Mouse (Mus musculus) myocyte (in vitro differentiated cells): ENCODE data around the gene Lmnb2. TPM values are rescaled to one million over a fixed set of nuclear protein-coding genes. Genes with fewer than 3 reads are reported as not detected.

Experiments
- H3K27me3 ChIP-seq: one replicate; pipeline ENCODE4 v1.6.1; 2011; ENCODE audit not compliant: control insufficient read depth, insufficient read depth, insufficient read length
- H3K36me3 ChIP-seq: one replicate; pipeline ENCODE4 v1.6.1; 2011; ENCODE audit not compliant: control insufficient read depth, insufficient read depth
- H3K4me2 ChIP-seq: one replicate; pipeline ENCODE4 v1.6.1; 2011; ENCODE audit warnings: low read depth, control low read depth
- H3K4me3 ChIP-seq: one replicate; pipeline ENCODE4 v1.5.1; 2011; ENCODE audit warnings: mild to moderate bottlenecking, control low read depth, moderate library complexity
- H3K79me2 ChIP-seq: one replicate; pipeline ENCODE4 v1.6.1; 2011; ENCODE audit not compliant: control insufficient read depth, insufficient read depth
- H3ac ChIP-seq: one replicate; pipeline ENCODE4 v1.6.1; 2011; ENCODE audit not compliant: control insufficient read depth, insufficient read length
- CEBPB ChIP-seq: IDR thresholded peaks from 2 replicates; pipeline ENCODE4 v1.6.1; 2011; ENCODE audit warnings: mild to moderate bottlenecking, moderate library complexity; ENCODE audit not compliant: poor library complexity, insufficient read depth, severe bottlenecking
- E2F4 ChIP-seq: IDR thresholded peaks from one replicate; pipeline ENCODE4 v1.6.1; 2011; ENCODE audit warnings: mild to moderate bottlenecking, control low read depth, moderate library complexity; ENCODE audit not compliant: insufficient read depth
- MAX ChIP-seq: IDR thresholded peaks from one replicate; pipeline ENCODE4 v1.6.1; 2011; ENCODE audit warnings: low read depth, mild to moderate bottlenecking, control low read depth
- MYOD1 ChIP-seq, 3 experiments: IDR thresholded peaks; one replicate each; pipeline ENCODE4 v1.6.1; 2011; ENCODE audit warnings: control low read depth in 2 of 3, low read depth in 2 of 3, mild to moderate bottlenecking in 2 of 3, moderate library complexity in 1 of 3; ENCODE audit not compliant: insufficient read length in 2 of 3, control insufficient read depth in 1 of 3
- MYOG ChIP-seq, 3 experiments: IDR thresholded peaks; one replicate each; pipeline ENCODE4 v1.6.1; 2011; ENCODE audit warnings: control low read depth in 2 of 3, low read depth in 2 of 3, mild to moderate bottlenecking in 2 of 3; ENCODE audit not compliant: insufficient read length in 2 of 3, control insufficient read depth in 1 of 3, insufficient read depth in 1 of 3
- POLR2A ChIP-seq: IDR thresholded peaks from one replicate; pipeline ENCODE4 v1.6.1; 2011; ENCODE audit warnings: low read depth, mild to moderate bottlenecking, control low read depth, moderate library complexity; ENCODE audit not compliant: insufficient read length
- POLR2AphosphoS2 ChIP-seq: IDR thresholded peaks from one replicate; pipeline ENCODE4 v1.6.1; 2011; ENCODE audit warnings: low read depth, control low read depth; ENCODE audit not compliant: insufficient read length
- REST ChIP-seq: IDR thresholded peaks from one replicate; pipeline ENCODE4 v1.6.1; 2011; ENCODE audit warnings: mild to moderate bottlenecking, control low read depth, moderate library complexity; ENCODE audit not compliant: insufficient read depth, insufficient read length
- SRF ChIP-seq: IDR thresholded peaks from one replicate; pipeline ENCODE4 v1.6.1; 2011; ENCODE audit warnings: low read depth; ENCODE audit not compliant: control insufficient read depth, insufficient read length
- TCF12 ChIP-seq: IDR thresholded peaks from one replicate; pipeline ENCODE4 v1.6.1; 2011; ENCODE audit warnings: mild to moderate bottlenecking, control low read depth; ENCODE audit not compliant: poor library complexity, insufficient read depth, severe bottlenecking
- TCF3 ChIP-seq: IDR thresholded peaks from one replicate; pipeline ENCODE4 v1.6.1; 2011; ENCODE audit warnings: low read depth, control low read depth; ENCODE audit not compliant: insufficient read length
- USF1 ChIP-seq: IDR thresholded peaks from one replicate; pipeline ENCODE4 v1.6.1; 2011; ENCODE audit warnings: low read depth, mild to moderate bottlenecking, control low read depth, moderate library complexity
- polyA plus RNA-seq: library from polyadenylated mRNA; unstranded; fragments of >200 nt; fragmentation: generic; extraction: Trizol; gene quantifications from one replicate; pipeline ENCODE4 v1.2.1, GENCODE M21; 2012; ENCODE audit warnings: missing spikeins

The Lmnb2 gene
- polyA plus RNA-seq, 1 experiment, result 65.2 TPM

DNA sequence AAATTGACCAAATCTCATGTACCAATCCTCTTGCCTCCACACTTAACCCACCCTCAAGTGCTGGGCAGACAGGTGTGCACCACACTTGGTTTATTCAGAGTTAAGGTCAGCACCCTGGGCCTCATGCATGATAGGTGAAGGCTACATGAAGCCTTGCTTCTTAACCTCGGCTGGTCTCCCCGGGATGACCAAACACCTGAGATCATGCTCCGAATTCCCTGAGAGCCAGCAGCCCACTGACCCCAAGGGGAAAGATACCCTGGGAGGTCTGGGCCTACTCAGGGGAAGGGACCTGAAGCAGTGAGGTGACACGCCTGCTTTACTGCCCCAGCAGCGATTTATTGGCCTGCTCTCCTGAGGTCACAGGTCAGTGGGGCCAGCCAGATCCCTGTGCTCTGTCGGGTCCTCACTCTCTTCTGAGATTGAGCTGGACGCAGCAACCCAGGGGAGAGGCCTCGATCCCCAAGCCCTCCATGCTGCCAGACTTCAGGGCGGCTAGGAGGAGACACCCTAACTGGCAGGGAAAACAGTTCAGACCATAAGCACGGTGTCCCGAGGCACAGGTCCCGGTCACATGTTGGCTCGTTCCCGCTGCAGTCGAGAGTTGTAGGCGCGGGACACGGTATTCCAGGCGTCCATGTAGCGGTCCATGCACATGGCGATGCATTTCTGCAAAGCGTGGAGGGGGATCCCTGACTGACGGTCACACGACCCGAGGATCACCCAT lies 18.3 kb downstream of the Lmnb2 start:
- peak overlapping the region; percentile 20 for H3ac ChIP-seq
- peak overlapping the region; percentile 96 for H3K4me2 ChIP-seq
- TF ChIP-seq POLR2A (no peak), POLR2AphosphoS2 (peak; percentile 54)
- H3K36me3 ChIP-seq, result no peaks in the 10 kb centered on the region
- peak overlapping the region; percentile 79 for H3K4me3 ChIP-seq
- no peaks in the 10 kb centered on the region for H3K27me3 ChIP-seq
- peaks cover 13% of the 10 kb centered on the region for H3K79me2 ChIP-seq

- TF ChIP-seq POLR2A, result no peak
- TF ChIP-seq MYOD1 (IDR thresholded peaks at IDR 0.05; ENCODE audit: control insufficient read depth in 1 of 3, insufficient read length in 2 of 3, low read depth in 2 of 3), result no peak
- TF ChIP-seq REST, result no peak
- no peaks in the 10 kb centered on the region for H3K27me3 ChIP-seq
- H3K4me2 ChIP-seq, result peak overlapping the region; percentile 96
- peaks cover 13% of the 10 kb centered on the region for H3K79me2 ChIP-seq
- H3K36me3 ChIP-seq, result no peaks in the 10 kb centered on the region
- H3K4me3 ChIP-seq, result peak overlapping the region; percentile 79
- no peak overlapping the region for H3ac ChIP-seq
Measured at GRCm38 (mm10) chr10:80899074-80899473, 19.0 kb downstream of the Lmnb2 start.

DNA sequence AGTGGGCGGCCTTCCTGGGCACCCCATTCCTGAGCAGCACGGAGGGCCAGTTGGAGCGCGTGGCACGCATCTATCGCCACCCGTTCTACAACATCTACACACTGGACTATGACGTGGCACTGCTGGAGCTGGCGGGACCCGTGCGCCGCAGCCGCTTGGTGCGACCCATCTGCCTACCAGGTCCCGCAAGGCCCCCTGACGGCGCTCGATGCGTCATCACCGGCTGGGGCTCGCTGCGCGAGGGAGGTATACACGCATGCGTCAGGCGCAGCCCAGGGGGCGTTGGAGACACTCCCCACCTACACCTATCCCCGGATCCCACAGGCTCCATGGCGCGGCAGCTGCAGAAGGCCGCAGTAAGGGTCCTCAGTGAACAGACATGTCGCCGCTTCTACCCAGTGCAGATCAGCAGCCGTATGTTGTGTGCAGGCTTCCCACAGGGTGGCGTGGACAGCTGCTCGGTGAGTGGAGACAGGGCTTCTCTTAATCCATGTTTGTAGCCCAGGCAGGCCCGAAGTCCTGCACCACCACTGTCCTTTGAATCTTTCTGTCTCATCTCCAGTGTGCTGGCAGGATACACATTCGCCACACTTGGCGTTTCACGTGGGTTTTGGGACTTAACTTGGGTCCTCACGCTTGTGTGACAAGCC lies 20.1 kb downstream of the Lmnb2 start:
- TF ChIP-seq MAX (no peak), POLR2AphosphoS2 (peak; percentile 79), REST (no peak), E2F4 (no peak), SRF (no peak), MYOG (IDR thresholded peaks at IDR 0.05; ENCODE audit: control insufficient read depth in 1 of 3, insufficient read depth in 1 of 3, insufficient read length in 2 of 3, low read depth in 2 of 3) (no peak), MYOD1 (IDR thresholded peaks at IDR 0.05; ENCODE audit: control insufficient read depth in 1 of 3, insufficient read length in 2 of 3, low read depth in 2 of 3) (peak in 1 of 3 experiments; percentile 0), TCF3 (no peak), POLR2A (peak; percentile 34), USF1 (no peak), CEBPB (no peak)
- no peaks in the 10 kb centered on the region for H3K36me3 ChIP-seq
- no peak overlapping the region for H3ac ChIP-seq
- no peak overlapping the region for H3K4me3 ChIP-seq
- no peaks in the 10 kb centered on the region for H3K27me3 ChIP-seq
- peaks cover 13% of the 10 kb centered on the region for H3K79me2 ChIP-seq
- H3K4me2 ChIP-seq, result no peak overlapping the region

DNA sequence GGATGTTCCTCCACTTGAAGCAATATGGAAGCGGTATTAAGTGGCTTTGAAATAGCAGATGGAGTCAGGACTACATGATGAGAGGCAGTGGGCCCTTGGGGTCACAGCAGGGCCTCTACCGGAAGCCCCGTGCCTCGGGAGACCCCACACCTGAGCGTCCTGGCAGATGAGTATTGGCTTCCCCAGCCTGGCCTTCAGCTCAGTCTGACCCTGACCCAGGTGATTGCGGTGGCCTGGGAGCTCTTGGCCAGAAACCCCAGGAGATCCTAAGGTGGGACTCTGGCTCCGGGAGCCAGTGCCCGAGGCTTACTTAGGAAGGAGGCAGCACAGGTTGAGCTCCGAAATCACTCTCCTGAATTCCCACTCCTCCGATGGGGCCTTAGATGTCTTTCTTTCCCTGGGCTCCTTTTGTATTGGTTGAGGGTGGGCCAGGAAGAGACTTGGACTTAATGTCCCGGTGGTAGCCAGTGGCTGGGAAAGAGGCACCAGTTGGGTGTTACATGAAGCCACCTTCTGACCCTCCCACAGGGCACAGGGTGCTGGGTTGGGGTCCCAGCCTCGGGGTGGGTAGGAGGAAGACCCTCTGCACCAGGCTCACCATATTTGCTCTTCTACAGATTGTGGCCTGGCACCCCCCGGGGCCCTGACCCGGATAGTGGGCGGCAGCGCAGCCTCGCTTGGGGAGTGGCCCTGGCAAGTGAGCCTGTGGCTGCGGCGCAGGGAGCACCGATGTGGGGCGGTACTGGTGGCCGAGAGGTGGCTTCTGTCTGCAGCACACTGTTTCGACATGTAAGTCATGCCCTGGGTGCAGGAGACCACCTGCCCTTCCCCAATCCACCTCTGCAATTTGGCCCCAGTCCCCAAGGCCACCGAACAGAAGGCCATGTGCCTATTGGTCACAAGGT lies 21.2 kb downstream of the Lmnb2 start:
- no peak overlapping the region for H3ac ChIP-seq
- peaks cover 13% of the 10 kb centered on the region for H3K79me2 ChIP-seq
- H3K36me3 ChIP-seq, result no peaks in the 10 kb centered on the region
- TF ChIP-seq POLR2A (no peak), POLR2AphosphoS2 (peak; percentile 89), MYOG (IDR thresholded peaks at IDR 0.05; ENCODE audit: control insufficient read depth in 1 of 3, insufficient read depth in 1 of 3, insufficient read length in 2 of 3, low read depth in 2 of 3) (no peak), E2F4 (no peak), USF1 (no peak), REST (no peak)
- no peak overlapping the region for H3K4me2 ChIP-seq
- H3K4me3 ChIP-seq, result no peak overlapping the region
- H3K27me3 ChIP-seq, result no peaks in the 10 kb centered on the region

- TF ChIP-seq CEBPB, result no peak
- no peak for TF ChIP-seq MAX
- no peak for TF ChIP-seq SRF
- no peak for TF ChIP-seq POLR2AphosphoS2
- TF ChIP-seq TCF3, result no peak
- no peak for TF ChIP-seq MYOD1 (IDR thresholded peaks at IDR 0.05; ENCODE audit: control insufficient read depth in 1 of 3, insufficient read length in 2 of 3, low read depth in 2 of 3)
- no peak for TF ChIP-seq POLR2A
- no peak for TF ChIP-seq TCF12
- TF ChIP-seq REST, result no peak
- TF ChIP-seq MYOG (IDR thresholded peaks at IDR 0.05; ENCODE audit: control insufficient read depth in 1 of 3, insufficient read depth in 1 of 3, insufficient read length in 2 of 3, low read depth in 2 of 3), result no peak
- TF ChIP-seq E2F4, result no peak
- no peaks in the 10 kb centered on the region for H3K27me3 ChIP-seq
- H3K79me2 ChIP-seq, result peaks cover 13% of the 10 kb centered on the region
- H3K4me2 ChIP-seq, result no peak overlapping the region
- no peaks in the 10 kb centered on the region for H3K36me3 ChIP-seq
- no peak overlapping the region for H3K4me3 ChIP-seq
- H3ac ChIP-seq, result no peak overlapping the region
Measured at GRCm38 (mm10) chr10:80895697-80896096, 22.3 kb downstream of the Lmnb2 start.
